Mouse (Mus musculus) embryonic facial prominence, embryonic 14.5 days (tissue): ENCODE results near the gene Ccl5. TPM values are rescaled to one million over a fixed set of nuclear protein-coding genes. Genes with fewer than 3 reads are reported as not detected.
A peak's percentile ranks its signal among the peaks of the same experiment; 100 is the strongest.

ENCODE experiments used
- ATAC-seq: fragments of 200-750 bp; cut with Nextera tagmentation; 2 replicates; pipeline ENCODE4 v1.8.0; 2017; ENCODE audit warnings: low read depth, moderate number of reproducible peaks, moderate TSS enrichment
- DNase-seq: peaks from one replicate; pipeline ENCODE4 v3.0.0-alpha.2; 2015; ENCODE audit warnings: low spot score
- H3K27ac ChIP-seq: fragments of 300-500 bp; sonication (generic); replicated peaks from 2 replicates; pipeline ENCODE4 v1.5.1; 2014; ENCODE audit warnings: low read depth, mild to moderate bottlenecking, low read length, moderate library complexity
- H3K27me3 ChIP-seq: fragments of 300-500 bp; sonication (generic); replicated peaks from 2 replicates; pipeline ENCODE4 v1.6.1; 2014; ENCODE audit warnings: low read length; ENCODE audit not compliant: control insufficient read depth, insufficient read depth
- H3K36me3 ChIP-seq: fragments of 300-500 bp; sonication (generic); 2 replicates; pipeline ENCODE4 v1.6.1; 2014; ENCODE audit warnings: low read length, mixed read lengths; ENCODE audit not compliant: control insufficient read depth, insufficient read depth
- H3K4me1 ChIP-seq: fragments of 300-500 bp; sonication (generic); 2 replicates; pipeline ENCODE4 v1.6.1; 2014; ENCODE audit warnings: antibody characterized with exemption, low read length; ENCODE audit not compliant: control insufficient read depth, insufficient read depth
- H3K4me2 ChIP-seq: fragments of 300-500 bp; sonication (generic); 2 replicates; pipeline ENCODE4 v1.6.1; 2014; ENCODE audit warnings: low read depth, mild to moderate bottlenecking, low read length, moderate library complexity, mixed read lengths
- H3K4me3 ChIP-seq: fragments of 300-500 bp; sonication (generic); 2 replicates; pipeline ENCODE4 v1.5.1; 2014; ENCODE audit warnings: low read depth, mild to moderate bottlenecking, low read length
- H3K9ac ChIP-seq: fragments of 300-500 bp; sonication (generic); 2 replicates; pipeline ENCODE4 v1.6.1; 2014; ENCODE audit warnings: low read depth, mild to moderate bottlenecking, low read length, moderate library complexity, mixed read lengths
- H3K9me3 ChIP-seq: fragments of 300-500 bp; sonication (generic); 2 replicates; pipeline ENCODE4 v1.6.1; 2016; ENCODE audit warnings: low read length; ENCODE audit not compliant: control insufficient read depth
- WGBS: fragments of 180-500 bp; shearing (Covaris S2); extraction: QIAGEN DNeasy Blood & Tissue Kit; methylation state at CpG from one replicate; pipeline ENCODE4 v1.1.7; 2014; 5-methylcytosine and 5-hydroxymethylcytosine counted together
- polyA plus RNA-seq: library from polyadenylated mRNA; unstranded; fragments of >200 nt; fragmentation: Nextera tagmentation; extraction: Ambion mirVana; gene quantifications from 2 replicates; pipeline ENCODE4 v1.2.1, GENCODE M21; 2014

Ccl5 gene
- 0.87 and 1.4 TPM in 2 replicates for polyA plus RNA-seq

GRCm38 (mm10) chr11:83530360-83530759, at the start of gene Ccl5:
TSS of gene Ccl5 (minus strand) at chr11:83530518.
- ATAC-seq: no peak
- H3K36me3 ChIP-seq: no peaks in the 10 kb centered on the region
- 88% methylated on average over 5 of the region's 5 CpGs for WGBS
- H3K4me1 ChIP-seq: peaks cover 11% of the 10 kb centered on the region
- no peak within 1 kb of the TSS for H3K27ac ChIP-seq
- no peak within 1 kb of the TSS for H3K4me2 ChIP-seq
- H3K9me3 ChIP-seq: no peaks in the 10 kb centered on the region
- no peaks in the 10 kb centered on the region for H3K27me3 ChIP-seq
- no peak within 1 kb of the TSS for H3K9ac ChIP-seq
- DNase-seq: no peak
- H3K4me3 ChIP-seq: no peak within 1 kb of the TSS

DNA sequence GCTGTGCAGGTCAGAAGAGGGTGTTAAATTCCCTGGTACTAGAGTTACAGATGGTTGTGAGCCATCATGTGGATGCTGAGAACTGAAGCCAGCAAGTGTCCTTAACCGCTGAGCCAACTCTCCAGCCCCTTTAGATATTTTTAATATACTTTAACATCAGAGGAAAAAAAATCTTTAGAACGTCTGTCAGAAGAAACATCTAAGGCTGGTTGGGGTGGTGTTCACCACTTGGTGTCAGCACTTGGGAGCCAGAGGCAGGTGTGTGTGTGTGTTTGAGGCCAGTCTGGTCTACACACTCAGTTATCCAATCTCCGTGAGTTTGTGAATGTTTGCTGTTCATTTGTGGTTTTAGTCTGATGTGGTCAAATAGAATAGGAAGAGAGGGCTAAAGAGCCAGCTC, 48.7 kb upstream of the Ccl5 start:
- Histone ChIP-seq H3K27me3 (no peaks in the 10 kb centered on the region), H3K4me1 (no peaks in the 10 kb centered on the region), H3K9ac (no peak overlapping the region), H3K4me3 (no peak overlapping the region), H3K27ac (no peak overlapping the region), H3K4me2 (no peak overlapping the region), H3K9me3 (no peaks in the 10 kb centered on the region), H3K36me3 (no peaks in the 10 kb centered on the region)
- WGBS: 76% methylated on average over 3 of the region's 3 CpGs
- no peak for ATAC-seq
- DNase-seq: no peak

DNA sequence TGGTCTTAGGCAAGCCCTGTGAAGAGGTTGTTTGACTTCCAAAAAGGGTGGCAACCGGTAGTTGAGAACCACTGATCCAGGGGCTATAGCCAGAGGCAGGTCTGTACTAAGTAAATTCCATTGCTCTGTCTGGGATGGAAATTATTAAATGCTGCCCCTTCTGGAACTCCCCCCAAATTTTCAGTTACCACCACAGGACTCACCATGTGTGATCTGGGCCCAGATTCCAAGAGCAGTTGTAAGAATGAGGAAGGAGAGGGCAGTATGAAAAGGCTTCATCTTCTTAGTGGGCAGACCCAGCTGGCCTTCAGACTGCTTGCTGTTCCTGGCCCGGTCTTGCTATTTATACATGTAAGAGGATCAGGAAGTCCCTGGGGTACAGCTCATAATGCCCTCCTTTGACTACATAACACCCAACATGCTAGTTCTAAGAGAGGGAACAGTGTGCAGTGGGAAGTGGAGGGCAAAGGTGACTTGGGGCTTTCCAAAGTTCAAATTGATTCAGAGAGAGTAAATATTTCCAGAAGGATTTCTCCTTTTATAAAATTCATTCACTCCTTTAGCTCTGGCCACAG, 48.0 kb upstream of the Ccl5 start, which contains the start of gene Ccl9:
Gene Ccl9 (minus strand): TSS at position 451 of the 575 bp plus-strand sequence.
- H3K36me3 ChIP-seq: no peaks in the 10 kb centered on the region
- DNase-seq: peak; percentile 37

DNA sequence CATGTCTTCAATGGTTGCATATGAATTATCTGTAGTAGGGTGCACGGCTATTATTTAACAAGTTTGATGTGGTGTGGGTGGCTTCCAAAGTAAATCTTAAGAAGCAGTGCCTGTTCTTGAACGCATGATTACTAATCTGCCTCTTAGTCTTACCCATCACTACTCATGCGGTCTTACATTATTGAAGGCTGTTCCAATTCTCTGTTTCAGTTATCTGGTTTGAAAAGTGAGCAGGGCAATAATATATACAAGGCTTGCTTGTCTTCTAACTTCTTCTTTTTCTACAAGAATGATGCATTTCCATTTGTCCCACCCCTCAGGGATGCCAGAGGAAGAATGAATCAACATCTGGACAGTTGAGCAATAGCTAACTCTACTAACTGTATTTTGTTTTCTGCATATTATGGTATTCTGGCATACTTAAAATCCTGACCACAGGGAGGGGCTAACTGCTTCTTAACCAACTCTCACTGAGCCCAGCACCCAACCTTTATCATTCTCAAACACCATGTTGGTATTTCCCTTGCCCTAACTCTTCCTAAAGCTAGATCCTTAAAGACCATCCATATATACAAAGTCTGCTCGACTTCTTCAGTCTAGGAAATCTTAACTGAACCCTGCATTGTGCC, 46.7 kb upstream of the Ccl5 start:
- H3K4me1 ChIP-seq: no peaks in the 10 kb centered on the region
- DNase-seq (no peak), ATAC-seq (no peak)
- H3K4me3 ChIP-seq: no peak overlapping the region
- 77% methylated on average over 4 of the region's 4 CpGs for WGBS
- H3K36me3 ChIP-seq: no peaks in the 10 kb centered on the region
- H3K27me3 ChIP-seq: no peaks in the 10 kb centered on the region
- no peak overlapping the region for H3K4me2 ChIP-seq
- no peak overlapping the region for H3K27ac ChIP-seq
- no peaks in the 10 kb centered on the region for H3K9me3 ChIP-seq
- H3K9ac ChIP-seq: no peak overlapping the region

More for the DNA sequence above, 48.0 kb upstream of the Ccl5 start, which contains the start of gene Ccl9:
- 27% methylated on average over 2 of the region's 2 CpGs for WGBS
- Histone ChIP-seq H3K27me3 (no peaks in the 10 kb centered on the region), H3K4me1 (no peaks in the 10 kb centered on the region), H3K4me3 (no peak within 1 kb of the TSS), H3K4me2 (no peak within 1 kb of the TSS), H3K9ac (no peak within 1 kb of the TSS), H3K9me3 (no peaks in the 10 kb centered on the region), H3K27ac (no peak within 1 kb of the TSS)
- ATAC-seq: no peak

- Histone ChIP-seq H3K27ac (no peak overlapping the region), H3K36me3 (no peaks in the 10 kb centered on the region), H3K27me3 (no peaks in the 10 kb centered on the region), H3K4me2 (no peak overlapping the region), H3K4me3 (no peak overlapping the region), H3K9ac (no peak overlapping the region), H3K9me3 (no peaks in the 10 kb centered on the region), H3K4me1 (no peaks in the 10 kb centered on the region)
- DNase-seq (no peak), ATAC-seq (no peak)
- WGBS: 51% methylated on average over 9 of the region's 9 CpGs
Measured at GRCm38 (mm10) chr11:83572834-83573233, 42.5 kb upstream of the Ccl5 start.

- Histone ChIP-seq H3K27ac (no peak overlapping the region), H3K9ac (no peak overlapping the region), H3K4me3 (no peak overlapping the region), H3K4me2 (no peak overlapping the region), H3K4me1 (no peaks in the 10 kb centered on the region), H3K9me3 (no peaks in the 10 kb centered on the region), H3K36me3 (no peaks in the 10 kb centered on the region), H3K27me3 (no peaks in the 10 kb centered on the region)
- DNase-seq: no peak
- WGBS: 82% methylated on average over 8 of the region's 8 CpGs
- ATAC-seq: no peak
Measured at GRCm38 (mm10) chr11:83572223-83572622, 41.9 kb upstream of the Ccl5 start.

GRCm38 (mm10) chr11:83570189-83570588, 39.9 kb upstream of the Ccl5 start:
- no peak overlapping the region for H3K4me3 ChIP-seq
- WGBS: 49% methylated on average over 2 of the region's 2 CpGs

GRCm38 (mm10) chr11:83569249-83569648, 38.9 kb upstream of the Ccl5 start:
- no peak overlapping the region for H3K27ac ChIP-seq
- 98% methylated on average over 7 of the region's 7 CpGs for WGBS
- no peaks in the 10 kb centered on the region for H3K36me3 ChIP-seq
- H3K27me3 ChIP-seq: no peaks in the 10 kb centered on the region
- no peak overlapping the region for H3K4me2 ChIP-seq
- no peaks in the 10 kb centered on the region for H3K9me3 ChIP-seq
- no peak overlapping the region for H3K4me3 ChIP-seq
- no peaks in the 10 kb centered on the region for H3K4me1 ChIP-seq
- DNase-seq: no peak
- ATAC-seq: no peak
- H3K9ac ChIP-seq: no peak overlapping the region

More at GRCm38 (mm10) chr11:83570189-83570588, 39.9 kb upstream of the Ccl5 start:
- no peak overlapping the region for H3K27ac ChIP-seq
- no peaks in the 10 kb centered on the region for H3K36me3 ChIP-seq
- no peak overlapping the region for H3K9ac ChIP-seq
- DNase-seq (no peak), ATAC-seq (no peak)
- H3K27me3 ChIP-seq: no peaks in the 10 kb centered on the region
- no peaks in the 10 kb centered on the region for H3K4me1 ChIP-seq
- no peak overlapping the region for H3K4me2 ChIP-seq
- H3K9me3 ChIP-seq: no peaks in the 10 kb centered on the region

DNA sequence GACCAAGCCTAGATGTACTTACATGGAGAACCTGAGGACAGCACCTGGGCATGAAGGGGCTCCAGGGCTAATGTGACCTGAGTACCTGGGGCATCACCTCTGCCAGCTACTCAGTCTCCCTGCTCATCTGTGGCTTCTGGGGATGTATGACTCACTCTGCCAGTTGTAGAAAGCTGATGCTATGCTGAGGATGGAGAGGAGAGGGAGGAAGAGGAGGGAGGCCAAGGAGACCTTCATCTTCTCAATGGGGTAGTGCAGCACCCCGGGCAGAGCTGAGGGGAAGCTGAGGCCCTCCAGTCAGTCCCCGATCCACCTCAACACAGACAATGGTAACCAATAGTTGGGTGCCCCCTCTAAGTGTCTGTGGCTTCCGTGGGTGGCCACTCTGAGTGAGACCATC, 38.5 kb upstream of the Ccl5 start:
- 95% methylated on average over 3 of the region's 3 CpGs for WGBS
- DNase-seq (no peak), ATAC-seq (no peak)
- Histone ChIP-seq H3K4me1 (no peaks in the 10 kb centered on the region), H3K27ac (no peak overlapping the region), H3K27me3 (no peaks in the 10 kb centered on the region), H3K36me3 (no peaks in the 10 kb centered on the region), H3K9me3 (no peaks in the 10 kb centered on the region), H3K4me2 (no peak overlapping the region), H3K4me3 (no peak overlapping the region), H3K9ac (no peak overlapping the region)
